Mouse (Mus musculus): ENCODE data around the gene Jup. TPM values are rescaled to one million over a fixed set of nuclear protein-coding genes. Genes with fewer than 3 reads are reported as not detected.

Gene Jup
- total and polyA plus RNA-seq, 3 experiments = 0.33 TPM; not detected in 2

DNA sequence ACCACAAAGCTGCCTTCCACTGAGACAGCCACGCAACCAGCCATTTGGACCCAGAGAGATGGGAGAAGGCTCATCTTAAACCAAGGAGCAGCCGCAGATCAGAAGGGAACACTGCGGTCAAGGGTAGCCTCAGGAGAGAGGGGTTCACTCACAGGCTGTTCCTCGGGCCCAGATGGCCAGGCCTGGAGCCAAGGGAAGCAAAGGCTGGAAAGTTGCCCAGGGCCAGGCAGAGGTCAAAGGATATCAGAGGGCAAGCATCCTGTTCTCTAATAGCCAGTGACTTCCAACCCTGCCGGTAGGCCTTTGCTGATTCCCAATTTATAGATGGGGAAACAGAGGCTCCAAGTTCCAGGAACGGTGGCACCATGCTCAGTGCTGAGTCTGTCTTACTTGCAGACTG is 9.0 kb downstream of the Jup start:
- Histone ChIP-seq H3K27me3 (ENCODE audit: insufficient read depth, low read length) (peaks cover 62% of the 10 kb centered on the region), H3K4me1 (ENCODE audit: insufficient read depth, low read depth, low read length) (no peaks in the 10 kb centered on the region), H3K9me3 (replicated peaks) (no peaks in the 10 kb centered on the region), H3K4me3 (ENCODE audit: low read depth, low read length) (no peak overlapping the region), H3K36me3 (replicated peaks) (no peaks in the 10 kb centered on the region)
- TF ChIP-seq CTCF (IDR thresholded peaks at IDR 0.05; ENCODE audit: low read depth, low read length) = no peak
- no peak for TF ChIP-seq TAL1 (conservative IDR thresholded peaks at IDR 0.05; ENCODE audit: low read depth, low read length)
- no peak for TF ChIP-seq POLR2AphosphoS5 (IDR thresholded peaks at IDR 0.05; ENCODE audit: insufficient replicate concordance, low read depth, low read length)
- TF ChIP-seq GATA2 (IDR thresholded peaks at IDR 0.05; ENCODE audit: borderline replicate concordance, low read depth, low read length) = no peak
- no peak for TF ChIP-seq GATA1 (IDR thresholded peaks at IDR 0.05; ENCODE audit: borderline replicate concordance, low read length)
- DNase-seq (ENCODE audit: low spot score) (no peak), ATAC-seq (ENCODE audit: extremely low read depth, insufficient number of reproducible peaks, low FRiP score, poor library complexity, severe bottlenecking) (no peak)

DNA sequence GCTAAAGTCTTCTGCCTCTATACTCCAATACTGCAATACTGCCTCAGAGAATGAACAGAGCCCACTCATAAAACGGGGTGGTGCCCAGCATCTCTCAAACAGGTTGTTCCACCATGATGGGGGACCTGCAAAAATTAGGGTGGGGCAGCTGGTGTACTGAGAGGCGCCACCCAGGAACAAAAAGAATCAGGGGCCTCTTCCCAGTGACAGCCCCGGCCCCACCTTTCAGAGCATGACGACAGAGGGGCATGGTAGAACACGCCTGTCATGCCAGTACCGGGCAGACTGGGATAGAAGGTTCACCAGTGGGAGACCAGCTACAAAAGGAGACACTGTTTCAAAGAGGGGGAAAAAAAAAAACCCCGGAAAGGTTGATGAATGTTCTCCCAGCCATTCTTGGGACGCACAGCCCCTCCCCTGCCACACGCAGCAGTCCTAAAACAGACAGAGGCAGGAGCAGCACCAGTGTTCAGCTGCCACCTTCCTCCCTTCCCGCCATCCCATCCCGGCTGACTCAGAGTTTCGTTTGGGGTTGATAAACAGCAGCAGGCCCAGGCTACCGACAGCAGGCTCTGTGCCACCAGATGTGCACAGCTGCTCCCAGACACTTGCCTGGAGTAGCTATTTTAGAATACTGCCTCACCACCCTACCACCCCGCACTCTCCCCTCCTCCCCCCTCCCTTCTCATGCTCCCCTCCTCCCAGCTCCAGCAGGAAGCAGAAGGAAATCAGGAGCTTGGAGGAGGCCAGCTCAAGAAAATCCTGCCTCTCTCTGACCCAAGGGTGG is 9.8 kb downstream of the Jup start:
- Histone ChIP-seq H3K4me1 (ENCODE audit: insufficient read depth, low read depth, low read length) (no peaks in the 10 kb centered on the region), H3K36me3 (replicated peaks) (no peaks in the 10 kb centered on the region), H3K9me3 (replicated peaks) (no peaks in the 10 kb centered on the region), H3K27me3 (ENCODE audit: insufficient read depth, low read length) (peaks cover 63% of the 10 kb centered on the region), H3K4me3 (ENCODE audit: low read depth, low read length) (no peak overlapping the region)
- TF ChIP-seq GATA2 (IDR thresholded peaks at IDR 0.05; ENCODE audit: borderline replicate concordance, low read depth, low read length) = no peak
- no peak for TF ChIP-seq TAL1 (conservative IDR thresholded peaks at IDR 0.05; ENCODE audit: low read depth, low read length)
- no peak for TF ChIP-seq POLR2AphosphoS5 (IDR thresholded peaks at IDR 0.05; ENCODE audit: insufficient replicate concordance, low read depth, low read length)
- TF ChIP-seq GATA1 (IDR thresholded peaks at IDR 0.05; ENCODE audit: borderline replicate concordance, low read length) = no peak
- TF ChIP-seq CTCF (IDR thresholded peaks at IDR 0.05; ENCODE audit: low read depth, low read length) = no peak
- no peak for ATAC-seq (ENCODE audit: extremely low read depth, insufficient number of reproducible peaks, low FRiP score, poor library complexity, severe bottlenecking)
- no peak for DNase-seq (ENCODE audit: low spot score)

DNA sequence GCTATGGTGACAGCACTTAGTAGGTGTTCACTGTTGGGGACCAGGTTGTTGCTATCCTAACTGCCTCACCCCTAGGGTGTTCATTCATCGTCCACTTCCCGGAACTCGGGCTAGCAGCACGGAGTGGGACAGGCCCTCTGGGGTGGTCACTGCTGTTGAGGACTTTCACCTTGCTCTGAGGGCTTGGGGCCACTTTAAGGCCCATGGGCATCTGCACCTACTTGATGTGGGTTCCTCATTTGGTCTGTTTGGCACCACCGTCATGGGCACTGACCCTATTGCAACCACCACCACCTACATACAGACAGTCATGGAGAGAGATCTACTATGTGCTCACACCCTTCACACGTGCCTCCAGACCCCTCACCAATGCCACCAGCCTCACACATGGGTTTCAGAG is 10.5 kb downstream of the Jup start:
- Histone ChIP-seq H3K4me1 (ENCODE audit: insufficient read depth, low read depth, low read length) (no peaks in the 10 kb centered on the region), H3K27me3 (ENCODE audit: insufficient read depth, low read length) (peaks cover 58% of the 10 kb centered on the region), H3K4me3 (ENCODE audit: low read depth, low read length) (no peak overlapping the region), H3K9me3 (replicated peaks) (no peaks in the 10 kb centered on the region), H3K36me3 (replicated peaks) (no peaks in the 10 kb centered on the region)
- TF ChIP-seq TAL1 (conservative IDR thresholded peaks at IDR 0.05; ENCODE audit: low read depth, low read length) (no peak), CTCF (IDR thresholded peaks at IDR 0.05; ENCODE audit: low read depth, low read length) (no peak), POLR2AphosphoS5 (IDR thresholded peaks at IDR 0.05; ENCODE audit: insufficient replicate concordance, low read depth, low read length) (no peak), GATA1 (IDR thresholded peaks at IDR 0.05; ENCODE audit: borderline replicate concordance, low read length) (no peak), GATA2 (IDR thresholded peaks at IDR 0.05; ENCODE audit: borderline replicate concordance, low read depth, low read length) (no peak)
- DNase-seq (ENCODE audit: low spot score) = no peak
- no peak for ATAC-seq (ENCODE audit: extremely low read depth, insufficient number of reproducible peaks, low FRiP score, poor library complexity, severe bottlenecking)

DNA sequence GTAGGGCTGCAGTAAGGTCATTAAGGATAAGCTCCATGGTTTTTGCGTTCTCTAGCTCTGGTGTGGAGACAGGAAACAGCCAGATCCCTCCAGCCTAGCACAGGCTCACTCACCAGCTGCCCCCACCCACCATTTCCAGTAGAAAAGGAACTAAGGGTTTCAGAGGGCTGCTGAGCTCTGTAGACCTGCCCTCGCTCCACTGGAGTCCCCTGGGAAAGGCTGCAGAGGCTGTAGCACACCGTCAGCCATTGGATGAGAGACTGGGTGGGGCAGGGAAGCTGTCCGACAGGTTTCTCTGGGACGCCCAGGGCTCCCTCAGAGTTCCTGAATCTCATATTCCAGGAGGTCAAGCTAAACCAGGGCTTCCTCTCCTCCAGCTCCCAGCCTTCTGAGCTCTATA is 11.0 kb downstream of the Jup start:
- no peak for DNase-seq (ENCODE audit: low spot score)
- no peaks in the 10 kb centered on the region for H3K36me3 ChIP-seq (replicated peaks)
- TF ChIP-seq GATA2 (IDR thresholded peaks at IDR 0.05; ENCODE audit: borderline replicate concordance, low read depth, low read length) (no peak), CTCF (IDR thresholded peaks at IDR 0.05; ENCODE audit: low read depth, low read length) (no peak), TAL1 (conservative IDR thresholded peaks at IDR 0.05; ENCODE audit: low read depth, low read length) (no peak), POLR2AphosphoS5 (IDR thresholded peaks at IDR 0.05; ENCODE audit: insufficient replicate concordance, low read depth, low read length) (no peak), GATA1 (IDR thresholded peaks at IDR 0.05; ENCODE audit: borderline replicate concordance, low read length) (no peak)
- H3K9me3 ChIP-seq (replicated peaks) = no peaks in the 10 kb centered on the region
- no peak for ATAC-seq (ENCODE audit: extremely low read depth, insufficient number of reproducible peaks, low FRiP score, poor library complexity, severe bottlenecking)
- H3K4me3 ChIP-seq (ENCODE audit: low read depth, low read length) = no peak overlapping the region
- H3K27me3 ChIP-seq (ENCODE audit: insufficient read depth, low read length) = peaks cover 60% of the 10 kb centered on the region
- H3K4me1 ChIP-seq (ENCODE audit: insufficient read depth, low read depth, low read length) = no peaks in the 10 kb centered on the region

DNA sequence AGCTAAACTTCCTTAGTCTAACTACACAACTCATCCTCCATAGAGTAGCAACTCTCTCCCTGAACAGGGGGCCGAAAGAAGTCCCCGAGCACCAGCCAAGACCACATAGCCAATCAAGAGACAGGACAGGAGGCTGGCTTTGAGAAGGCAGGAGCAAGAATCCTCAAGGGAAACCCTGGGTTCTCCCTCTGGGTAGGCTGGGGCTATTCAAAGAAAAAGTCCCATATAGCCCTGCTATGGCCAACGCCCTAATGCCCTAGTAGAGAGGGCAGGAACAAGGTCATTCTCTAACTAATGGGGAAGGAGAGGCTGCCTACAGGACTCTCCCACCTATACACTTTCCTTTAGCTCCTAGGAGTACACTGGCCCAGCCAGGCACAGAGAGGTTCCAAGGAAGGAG is 12.5 kb downstream of the Jup start:
- no peak overlapping the region for H3K4me3 ChIP-seq (ENCODE audit: low read depth, low read length)
- no peak for ATAC-seq (ENCODE audit: extremely low read depth, insufficient number of reproducible peaks, low FRiP score, poor library complexity, severe bottlenecking)
- TF ChIP-seq GATA1 (IDR thresholded peaks at IDR 0.05; ENCODE audit: borderline replicate concordance, low read length) (no peak), POLR2AphosphoS5 (IDR thresholded peaks at IDR 0.05; ENCODE audit: insufficient replicate concordance, low read depth, low read length) (no peak), TAL1 (conservative IDR thresholded peaks at IDR 0.05; ENCODE audit: low read depth, low read length) (no peak), GATA2 (IDR thresholded peaks at IDR 0.05; ENCODE audit: borderline replicate concordance, low read depth, low read length) (no peak), CTCF (IDR thresholded peaks at IDR 0.05; ENCODE audit: low read depth, low read length) (no peak)
- H3K4me1 ChIP-seq (ENCODE audit: insufficient read depth, low read depth, low read length) = no peaks in the 10 kb centered on the region
- H3K27me3 ChIP-seq (ENCODE audit: insufficient read depth, low read length) = peaks cover 55% of the 10 kb centered on the region
- H3K36me3 ChIP-seq (replicated peaks) = no peaks in the 10 kb centered on the region
- no peaks in the 10 kb centered on the region for H3K9me3 ChIP-seq (replicated peaks)
- no peak for DNase-seq (ENCODE audit: low spot score)

DNA sequence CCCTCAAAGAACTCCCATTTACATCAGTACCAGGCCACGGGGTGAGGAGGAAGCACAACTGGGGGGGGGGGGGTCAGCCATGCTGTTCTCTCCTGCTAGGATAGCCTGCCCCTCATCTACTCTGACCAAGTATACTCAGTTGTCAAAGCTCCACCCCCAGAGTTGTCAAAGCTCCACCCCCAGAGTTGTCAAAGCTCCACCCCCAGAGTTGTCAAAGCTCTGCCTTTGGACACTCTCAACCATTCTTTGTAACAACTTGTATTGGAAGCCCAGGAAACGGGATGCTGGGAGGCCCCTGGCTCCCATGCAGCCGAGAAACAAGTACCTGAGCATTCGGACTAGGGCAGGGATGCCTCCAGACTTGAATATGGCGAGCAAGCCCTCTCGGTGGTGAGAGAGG is 14.9 kb downstream of the Jup start:
- no peaks in the 10 kb centered on the region for H3K9me3 ChIP-seq (replicated peaks)
- no peaks in the 10 kb centered on the region for H3K4me1 ChIP-seq (ENCODE audit: insufficient read depth, low read depth, low read length)
- no peak overlapping the region; the same call in 1 of the 2 replicates for H3K4me3 ChIP-seq (ENCODE audit: low read depth, low read length)
- DNase-seq (ENCODE audit: low spot score) = no peak
- no peak for TF ChIP-seq CTCF (IDR thresholded peaks at IDR 0.05; ENCODE audit: low read depth, low read length)
- peaks cover 54% of the 10 kb centered on the region for H3K27me3 ChIP-seq (ENCODE audit: insufficient read depth, low read length)
- H3K36me3 ChIP-seq (replicated peaks) = no peaks in the 10 kb centered on the region
- ATAC-seq (ENCODE audit: extremely low read depth, insufficient number of reproducible peaks, low FRiP score, poor library complexity, severe bottlenecking) = no peak

Data from G1E (cell line).